Mouse (Mus musculus) embryonic fibroblast, embryonic 13.5 days (primary cell): Measurements from ENCODE around the gene Hsd17b12. TPM values are rescaled to one million over a fixed set of nuclear protein-coding genes. Genes with fewer than 3 reads are reported as not detected.

ENCODE experiments used
- H3K27ac ChIP-seq: 2 replicates; pipeline ENCODE4 v1.5.1; 2012; ENCODE audit warnings: low read length, control low read depth, inconsistent platforms; ENCODE audit not compliant: insufficient read depth
- H3K4me1 ChIP-seq: 2 replicates; pipeline ENCODE4 v1.6.1; 2011; ENCODE audit warnings: low read length; ENCODE audit not compliant: control insufficient read depth, insufficient read depth
- H3K4me3 ChIP-seq: 2 replicates; pipeline ENCODE4 v1.5.1; 2011; ENCODE audit warnings: mild to moderate bottlenecking, control low read depth, low read length; ENCODE audit not compliant: insufficient read depth
- CTCF ChIP-seq: IDR thresholded peaks from 2 replicates; pipeline ENCODE4 v1.5.1; 2011; ENCODE audit warnings: mild to moderate bottlenecking, control low read depth, low read length, moderate library complexity, borderline replicate concordance; ENCODE audit not compliant: insufficient read depth
- POLR2A ChIP-seq: IDR thresholded peaks from 2 replicates; pipeline ENCODE4 v1.6.1; 2011; ENCODE audit warnings: low read depth, mild to moderate bottlenecking, control low read depth, low read length, moderate library complexity
- polyA plus RNA-seq: library from polyadenylated mRNA; stranded (reverse); fragments of >200 nt; gene quantifications from 2 replicates; pipeline ENCODE4 v1.2.4, GENCODE M21; 2011; ENCODE audit warnings: low read depth; ENCODE audit not compliant: missing spikeins, insufficient read length

Hsd17b12 gene
- polyA plus RNA-seq, 1 experiment = 162 TPM

DNA sequence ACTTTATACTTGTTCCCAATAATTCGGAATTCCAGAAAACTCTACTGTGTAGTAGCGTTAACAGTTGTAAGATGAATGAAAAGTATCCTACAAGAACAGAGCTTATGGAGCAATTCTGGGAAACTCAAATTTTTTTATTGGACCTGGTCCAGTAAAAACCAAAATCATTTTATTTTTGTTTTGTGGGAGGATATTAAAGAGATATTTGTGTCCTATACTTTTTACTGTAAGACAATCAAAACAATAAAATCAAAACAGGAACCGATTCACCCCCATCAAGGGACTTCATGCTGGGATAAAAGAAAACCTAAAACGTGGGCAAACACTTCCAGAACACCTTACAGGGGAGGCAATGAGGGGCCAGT lies 738 bp upstream of the Hsd17b12 start:
- TF ChIP-seq POLR2A = no peak
- no peak for TF ChIP-seq CTCF
- Histone ChIP-seq H3K4me3 (peak overlapping the region; percentile 44), H3K27ac (peak overlapping the region; percentile 74), H3K4me1 (peaks cover 7% of the 10 kb centered on the region; the same call in 1 of the 2 replicates)

DNA sequence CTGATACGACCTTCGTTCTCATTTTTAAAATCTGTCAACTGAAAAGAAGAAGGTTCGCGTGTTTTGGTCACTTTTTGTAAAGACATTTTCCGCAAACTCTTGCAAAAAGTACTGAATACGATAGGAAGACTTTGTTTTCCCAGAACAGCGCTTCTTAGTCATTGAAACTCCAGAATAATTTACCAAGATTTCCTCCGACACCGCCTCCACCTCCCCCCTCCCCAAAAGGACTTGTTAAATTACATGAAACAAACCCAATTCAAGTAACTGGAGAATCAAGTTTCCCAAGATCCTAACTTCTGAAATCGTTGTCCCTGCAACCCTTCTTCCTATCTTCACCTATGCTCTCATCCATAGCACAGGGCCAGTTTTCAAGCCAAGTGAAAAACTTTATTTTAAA lies 713 bp downstream of the Hsd17b12 start:
- H3K4me1 ChIP-seq = peaks cover 10% of the 10 kb centered on the region; the same call in 1 of the 2 replicates
- TF ChIP-seq CTCF = no peak
- TF ChIP-seq POLR2A = no peak
- no peak overlapping the region for H3K27ac ChIP-seq
- peak overlapping the region; percentile 74 for H3K4me3 ChIP-seq

DNA sequence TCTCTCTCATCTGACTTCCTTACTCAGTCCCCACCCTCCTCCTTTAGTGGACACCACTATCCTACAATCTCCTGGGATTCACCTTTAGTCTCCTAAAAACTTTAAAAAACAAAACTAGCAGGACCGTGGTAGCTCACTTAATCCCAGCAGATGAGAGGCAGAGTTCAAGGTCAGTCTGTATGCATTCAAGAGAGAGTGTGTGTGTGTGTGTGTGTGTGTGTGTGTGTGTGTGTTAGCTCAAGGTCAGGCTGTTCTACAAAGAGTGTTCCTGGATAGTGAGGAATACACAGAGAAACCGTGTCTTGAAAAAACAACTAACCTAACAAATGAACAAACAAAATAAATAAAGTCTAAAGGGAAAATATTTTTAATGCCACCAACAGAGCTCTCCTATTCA lies 12.6 kb downstream of the Hsd17b12 start:
- no peak overlapping the region for H3K27ac ChIP-seq
- TF ChIP-seq CTCF = no peak
- TF ChIP-seq POLR2A = no peak
- no peak overlapping the region for H3K4me3 ChIP-seq
- H3K4me1 ChIP-seq = peaks cover 7% of the 10 kb centered on the region; the same call in 1 of the 2 replicates

DNA sequence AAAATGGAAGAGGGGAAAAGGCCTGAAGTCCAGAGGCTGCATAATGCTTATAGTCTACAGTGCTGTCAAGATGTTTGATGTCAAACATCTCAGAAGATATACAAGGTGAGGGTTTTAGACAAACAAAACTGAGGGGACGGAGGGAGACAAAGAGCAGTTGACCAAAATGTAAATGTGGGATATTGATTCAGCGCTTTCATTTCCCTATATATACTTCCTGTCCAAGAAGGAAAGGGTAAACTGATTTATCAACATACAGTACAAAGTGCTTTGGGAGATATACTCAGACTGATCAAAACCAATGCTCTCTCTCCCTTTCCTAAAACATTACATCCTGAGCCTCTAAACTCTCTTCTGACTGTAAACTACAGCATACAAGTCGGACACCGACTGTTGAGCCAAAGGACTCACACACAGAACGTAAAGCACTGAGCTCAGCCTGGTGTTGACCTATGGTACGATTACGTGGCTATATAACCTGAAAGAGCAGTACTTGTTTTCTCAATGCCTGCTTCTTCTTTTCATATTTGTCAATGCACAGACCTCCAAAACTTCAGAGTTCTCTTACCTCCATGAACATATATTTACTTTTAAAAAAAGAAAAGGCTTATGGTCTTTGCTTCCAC lies 13.1 kb downstream of the Hsd17b12 start:
- no peak overlapping the region for H3K27ac ChIP-seq
- TF ChIP-seq POLR2A = no peak
- no peak for TF ChIP-seq CTCF
- H3K4me3 ChIP-seq = no peak overlapping the region
- peaks cover 7% of the 10 kb centered on the region; the same call in 1 of the 2 replicates for H3K4me1 ChIP-seq

DNA sequence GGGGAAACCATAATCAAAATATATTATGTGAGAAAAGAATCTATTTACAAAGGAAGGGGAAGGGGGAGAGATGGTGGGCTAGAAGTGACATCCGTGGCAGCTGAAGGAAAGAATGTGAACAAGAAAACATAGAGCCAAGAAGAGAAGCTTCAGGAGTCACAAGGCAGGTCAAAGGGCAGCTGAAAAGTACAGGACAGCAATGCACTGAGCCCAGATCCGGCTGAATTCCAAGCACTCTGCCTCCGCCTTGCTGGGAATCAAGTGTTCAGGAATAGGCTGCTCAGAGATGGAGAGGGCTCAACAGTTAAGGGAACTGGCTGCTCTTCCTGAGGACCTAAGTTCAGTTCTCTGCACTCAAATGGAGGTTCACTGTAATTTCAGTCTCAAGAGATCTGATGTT lies 16.5 kb downstream of the Hsd17b12 start:
- Histone ChIP-seq H3K4me3 (no peak overlapping the region), H3K27ac (no peak overlapping the region), H3K4me1 (peaks cover 7% of the 10 kb centered on the region; the same call in 1 of the 2 replicates)
- TF ChIP-seq POLR2A = no peak
- no peak for TF ChIP-seq CTCF

DNA sequence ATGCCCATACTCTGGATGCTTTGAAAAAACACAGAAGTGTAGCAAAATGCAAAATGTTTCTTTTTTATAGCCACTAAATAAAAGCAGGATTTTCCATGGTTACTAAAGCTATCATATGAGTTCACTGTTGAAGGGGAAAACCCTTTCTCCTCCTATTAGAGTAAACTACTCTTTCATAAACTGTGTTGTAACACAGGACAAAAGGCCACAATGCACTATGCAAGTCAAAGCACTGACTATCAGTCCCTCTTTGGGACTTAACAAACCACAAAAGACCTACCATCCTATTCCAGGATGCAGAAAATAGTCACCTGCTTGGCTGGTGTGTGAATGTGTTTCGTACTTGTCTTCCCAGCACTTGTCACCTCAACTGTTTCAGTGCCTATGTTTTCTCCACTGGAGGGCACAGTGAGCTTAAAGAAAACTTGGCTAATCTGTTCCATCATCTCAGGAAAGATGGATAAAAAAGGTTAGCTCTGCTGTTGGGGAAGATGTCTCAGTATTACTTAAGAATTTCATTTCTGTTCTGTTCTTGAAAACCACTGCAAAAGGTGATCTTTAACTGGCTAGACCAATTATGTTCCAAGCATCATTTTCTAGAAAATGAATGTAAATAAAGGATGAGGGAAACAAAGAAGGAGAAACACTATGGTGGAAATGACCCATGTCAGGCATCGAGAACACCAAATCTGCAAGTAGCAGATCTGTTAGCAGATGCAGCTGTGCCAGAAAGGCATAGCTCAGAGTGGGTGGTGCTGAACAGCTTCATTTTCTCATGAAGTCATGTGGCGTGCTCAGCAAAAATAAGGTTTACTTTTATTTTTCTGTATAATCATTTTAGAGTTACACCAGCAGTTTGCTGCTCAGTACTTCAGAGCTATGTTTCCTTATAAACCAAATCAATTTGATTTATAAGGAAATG lies 19.0 kb downstream of the Hsd17b12 start:
- Histone ChIP-seq H3K4me1 (peaks cover 7% of the 10 kb centered on the region; the same call in 1 of the 2 replicates), H3K4me3 (no peak overlapping the region), H3K27ac (no peak overlapping the region)
- no peak for TF ChIP-seq POLR2A
- TF ChIP-seq CTCF = no peak

DNA sequence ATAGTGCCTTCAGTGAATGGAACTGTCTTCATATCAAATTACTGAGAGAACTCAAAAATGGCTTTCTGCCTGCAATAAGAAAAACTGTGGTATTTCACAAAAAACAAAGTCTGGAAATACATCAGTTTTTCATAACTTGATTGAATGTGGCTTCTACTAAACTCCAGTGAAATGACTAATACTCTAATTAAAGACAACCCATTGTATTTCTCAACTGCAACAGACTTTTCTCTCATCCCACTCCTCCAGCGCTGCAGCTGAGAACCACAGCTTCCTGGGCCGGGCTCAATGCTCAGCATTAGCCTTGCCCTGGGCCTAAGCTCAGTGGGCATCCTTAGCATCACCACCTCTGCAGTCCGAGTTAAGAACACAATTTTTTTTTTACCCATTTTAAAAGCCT lies 20.9 kb downstream of the Hsd17b12 start:
- H3K4me3 ChIP-seq = no peak overlapping the region
- no peak for TF ChIP-seq POLR2A
- TF ChIP-seq CTCF = no peak
- H3K4me1 ChIP-seq = no peaks in the 10 kb centered on the region; the same call in 1 of the 2 replicates
- H3K27ac ChIP-seq = no peak overlapping the region

DNA sequence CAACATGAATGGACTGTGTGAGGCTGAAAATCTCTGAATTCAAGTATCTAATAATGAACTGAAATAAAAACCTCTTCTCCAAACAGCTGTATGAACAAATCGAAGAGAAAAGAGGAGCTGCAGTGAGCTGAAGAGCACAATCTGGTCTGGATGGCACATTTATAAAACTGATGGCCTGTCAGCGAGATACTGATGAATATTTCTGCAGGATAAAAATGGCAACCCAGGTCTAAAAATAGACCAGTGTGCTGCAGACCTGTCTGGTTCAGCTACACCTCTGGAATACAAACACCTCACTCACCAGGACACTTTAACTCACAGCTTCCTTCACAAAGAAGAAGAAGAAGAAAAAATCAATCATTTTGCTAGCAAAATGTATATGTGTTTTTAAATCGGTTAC lies 29.3 kb downstream of the Hsd17b12 start:
- no peak for TF ChIP-seq CTCF
- TF ChIP-seq POLR2A = no peak
- H3K27ac ChIP-seq = no peak overlapping the region
- no peak overlapping the region for H3K4me3 ChIP-seq
- peaks cover 5% of the 10 kb centered on the region for H3K4me1 ChIP-seq

DNA sequence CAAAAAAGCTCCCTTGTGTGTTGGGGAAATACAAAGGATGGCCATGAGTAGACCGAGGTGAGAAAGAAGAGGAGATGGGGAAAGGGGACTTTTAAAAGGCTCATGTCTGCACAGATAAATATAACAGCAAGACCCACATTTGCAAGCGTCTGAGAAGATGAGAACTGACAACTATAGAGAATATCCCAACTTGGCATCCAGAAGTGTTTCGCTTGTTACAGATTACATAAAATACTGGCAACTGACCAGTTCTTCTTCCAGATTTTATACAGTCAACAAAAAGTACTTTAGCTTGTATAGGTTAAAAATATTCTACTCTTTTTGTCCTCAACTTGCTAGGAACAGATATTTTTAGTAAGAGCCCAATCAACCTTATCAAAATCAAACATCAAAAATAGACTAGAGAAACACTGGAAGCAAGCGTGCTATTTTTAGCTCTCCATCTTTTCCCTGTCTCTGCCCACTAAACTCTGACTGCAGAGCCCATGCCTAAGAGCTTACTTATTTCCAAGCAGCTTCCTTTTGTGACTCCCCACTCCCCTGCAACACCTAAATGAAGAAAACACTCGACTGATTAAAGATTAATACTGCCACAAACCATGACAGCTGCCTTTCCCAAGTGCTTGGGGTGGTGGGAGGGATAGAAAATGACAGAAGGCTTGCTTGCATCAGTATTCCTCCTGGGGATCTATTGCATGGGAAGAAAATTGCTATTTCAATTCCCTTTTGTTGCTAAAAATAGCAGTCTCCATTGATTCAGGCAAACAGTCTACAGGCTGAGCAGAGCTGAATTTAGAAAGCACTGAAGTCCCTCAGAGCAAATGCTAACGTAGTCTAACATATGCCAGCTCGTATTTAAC lies 35.4 kb downstream of the Hsd17b12 start:
- no peak overlapping the region for H3K4me3 ChIP-seq
- peaks cover 15% of the 10 kb centered on the region for H3K4me1 ChIP-seq
- no peak for TF ChIP-seq CTCF
- no peak for TF ChIP-seq POLR2A
- H3K27ac ChIP-seq = peak overlapping the region; percentile 88
